Mouse (Mus musculus) c-Kit-positive CD71-negative TER-119-negative erythroid progenitor cells, embryonic 14.5 days (primary cell): ENCODE data around the gene Igsf3.

Experiments used
- DNase-seq: peaks from one replicate; pipeline ENCODE4 v3.0.0-alpha.2; 2013; ENCODE audit warnings: low read depth

The Igsf3 gene

GRCm38 (mm10) chr3:101372345-101372980, 4.4 kb upstream of the Igsf3 start:
- DNase-seq = peak; percentile 55

GRCm38 (mm10) chr3:101377256-101378024, 557 bp downstream of the Igsf3 start:
- DNase-seq = no peak

- DNase-seq = no peak
These were observed 1.2 kb downstream of the Igsf3 start for GRCm38 (mm10) chr3:101378102-101378501.

- no peak for DNase-seq
These were observed 2.9 kb downstream of the Igsf3 start for GRCm38 (mm10) chr3:101379789-101380188.

GRCm38 (mm10) chr3:101381691-101382090, 4.8 kb downstream of the Igsf3 start:
- DNase-seq = no peak

GRCm38 (mm10) chr3:101382751-101383150, 5.9 kb downstream of the Igsf3 start:
- DNase-seq = no peak

- DNase-seq = no peak
These were observed 9.6 kb downstream of the Igsf3 start for GRCm38 (mm10) chr3:101386430-101387016.

- no peak for DNase-seq
These were observed 11.0 kb downstream of the Igsf3 start for GRCm38 (mm10) chr3:101387849-101388248.

GRCm38 (mm10) chr3:101389566-101389965, 12.7 kb downstream of the Igsf3 start:
- no peak for DNase-seq

- DNase-seq = no peak
These were observed 13.6 kb downstream of the Igsf3 start for GRCm38 (mm10) chr3:101390472-101390871.

- DNase-seq = no peak
These were observed 15.1 kb downstream of the Igsf3 start for GRCm38 (mm10) chr3:101391991-101392390.

- no peak for DNase-seq
These were observed 16.3 kb downstream of the Igsf3 start for GRCm38 (mm10) chr3:101393103-101393644.

- DNase-seq = no peak
These were observed 17.0 kb downstream of the Igsf3 start for GRCm38 (mm10) chr3:101393659-101394539.

- DNase-seq = no peak
These were observed 18.5 kb downstream of the Igsf3 start for GRCm38 (mm10) chr3:101395341-101395740.

- no peak for DNase-seq
These were observed 19.2 kb downstream of the Igsf3 start for GRCm38 (mm10) chr3:101396061-101396460.

- no peak for DNase-seq
These were observed 19.9 kb downstream of the Igsf3 start for GRCm38 (mm10) chr3:101396726-101397263.

GRCm38 (mm10) chr3:101397422-101397821, 20.5 kb downstream of the Igsf3 start:
- no peak for DNase-seq

GRCm38 (mm10) chr3:101398071-101398786, 21.3 kb downstream of the Igsf3 start:
- DNase-seq = no peak

- DNase-seq = no peak
These were observed 22.0 kb downstream of the Igsf3 start for GRCm38 (mm10) chr3:101398877-101399276.

GRCm38 (mm10) chr3:101401501-101401900, 24.6 kb downstream of the Igsf3 start:
- no peak for DNase-seq
